Comparison of ENCODE assay signal across 25 mouse cellular contexts in the genomic region with DNA sequence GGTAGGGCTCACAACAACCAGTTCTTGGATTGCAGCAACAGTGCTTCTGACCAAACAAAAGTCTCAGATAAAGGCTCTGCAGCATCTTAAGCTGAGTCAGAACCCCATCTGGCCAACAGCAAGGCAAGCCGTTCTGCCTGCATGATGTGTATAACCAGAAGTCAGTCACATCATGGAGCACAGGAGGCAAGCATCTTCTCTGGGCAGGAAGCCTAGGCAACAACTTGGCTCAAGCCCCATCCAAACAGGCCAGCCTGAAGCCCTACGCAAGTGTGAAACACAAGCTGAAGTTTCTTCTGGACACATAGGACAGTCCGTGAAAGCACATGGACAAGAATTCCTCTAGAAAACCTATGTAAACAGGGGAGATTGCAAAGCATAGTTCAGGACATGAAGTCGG.
DNase-seq lines count a peak whose midpoint lies in the region; ATAC-seq lines count a peak whose summit lies in the region.
"Had no signal": no experiment of that assay in that cellular context is flagged by ENCODE, and none has a peak within 500 bp of the region (broad histone marks: within the 10 kb centered on the region; RNA-seq: fewer than 3 reads in every experiment).

No protein-coding gene starts in this region.

- WGBS in midbrain, embryonic 15.5 days: 93% methylated on average over 4 of the region's 4 CpGs

- no peak for ATAC-seq in midbrain, embryonic 15.5 days (replicated peaks)
- ATAC-seq: intestine, postnatal 0 days; Patski had no signal

- H3K4me1 ChIP-seq in midbrain, embryonic 15.5 days: no peaks in the 10 kb centered on the region
- H3K4me1 ChIP-seq: embryonic facial prominence, embryonic 13.5 days; stomach, embryonic 15.5 days had no signal

- no peak overlapping the region for H3K4me3 ChIP-seq in midbrain, embryonic 15.5 days
- H3K4me3 ChIP-seq: embryonic facial prominence, embryonic 13.5 days; stomach, embryonic 15.5 days had no signal

- no peak overlapping the region for H3K4me2 ChIP-seq in midbrain, embryonic 15.5 days
- H3K4me2 ChIP-seq: embryonic facial prominence, embryonic 13.5 days; heart, embryonic 11.5 days; hindbrain, embryonic 14.5 days; lung, embryonic 14.5 days; stomach, embryonic 15.5 days had no signal

- no peaks in the 10 kb centered on the region for H3K36me3 ChIP-seq in midbrain, embryonic 15.5 days (replicated peaks)
- H3K36me3 ChIP-seq: embryonic facial prominence, embryonic 13.5 days; stomach, embryonic 15.5 days had no signal

- DNase-seq in cerebellum, postnatal 25 days: peak; percentile 2 to 4
- DNase-seq in cerebellum, postnatal 4 days (ENCODE audit: low spot score in 2 of 2): no peak
- DNase-seq in layer of hippocampus, adult 8-10 months (ENCODE audit: low spot score in 2 of 2): peak; percentile 7 to 11
- no peak for DNase-seq in layer of hippocampus, postnatal 25 days (ENCODE audit: extremely low spot score in 1 of 2, low spot score in 1 of 2)
- peak; percentile 3 for DNase-seq in right cerebral cortex, postnatal 25 days
- no peak for DNase-seq in right cerebral cortex, postnatal 14 days
- DNase-seq: adrenal gland, postnatal 10 days; cerebellum, adult 11-12 months; gastrocnemius, postnatal 25 days; heart, adult 18-20 months; heart, postnatal 36 days; kidney, adult 9 months; kidney, postnatal 10 days; liver; lung, embryonic 14.5 days; lung, postnatal 14 days; midbrain, embryonic 14.5 days had no signal

- H3K27ac ChIP-seq in midbrain, embryonic 15.5 days: no peak overlapping the region
- H3K27ac ChIP-seq: embryonic facial prominence, embryonic 13.5 days; hindbrain, embryonic 14.5 days; liver, embryonic 14.5 days; stomach, embryonic 15.5 days had no signal

- H3K27me3 ChIP-seq in midbrain, embryonic 15.5 days (replicated peaks): no peaks in the 10 kb centered on the region
- H3K27me3 ChIP-seq: embryonic facial prominence, embryonic 13.5 days; stomach, embryonic 15.5 days had no signal

- no peak overlapping the region for H3K9ac ChIP-seq in midbrain, embryonic 15.5 days
- H3K9ac ChIP-seq: embryonic facial prominence, embryonic 13.5 days; hindbrain, embryonic 14.5 days; liver, embryonic 14.5 days; lung, embryonic 14.5 days; stomach, embryonic 15.5 days had no signal

- no peaks in the 10 kb centered on the region for H3K9me3 ChIP-seq in midbrain, embryonic 15.5 days
- H3K9me3 ChIP-seq: embryonic facial prominence, embryonic 13.5 days; stomach, embryonic 15.5 days had no signal

Comparison
In these comparisons a context has a peak if more than half of its experiments do, and no peak if none do; other contexts are left out.
1. DNase-seq: peak in cerebellum, postnatal 25 days (2 of 2), layer of hippocampus, adult 8-10 months (2 of 2) and right cerebral cortex, postnatal 25 days (single experiment); none in cerebellum, postnatal 4 days (0 of 2), layer of hippocampus, postnatal 25 days (0 of 2) and right cerebral cortex, postnatal 14 days (single experiment).